Mouse (Mus musculus) embryo, embryonic 10 days (tissue): ENCODE results near the gene Lats2.
A peak's percentile ranks its signal among the peaks of the same experiment; 100 is the strongest.

Source experiments
- DNase-seq: peaks from one replicate; pipeline ENCODE4 v3.0.0-alpha.2; 2015; ENCODE audit warnings: low spot score

Lats2 gene

DNA sequence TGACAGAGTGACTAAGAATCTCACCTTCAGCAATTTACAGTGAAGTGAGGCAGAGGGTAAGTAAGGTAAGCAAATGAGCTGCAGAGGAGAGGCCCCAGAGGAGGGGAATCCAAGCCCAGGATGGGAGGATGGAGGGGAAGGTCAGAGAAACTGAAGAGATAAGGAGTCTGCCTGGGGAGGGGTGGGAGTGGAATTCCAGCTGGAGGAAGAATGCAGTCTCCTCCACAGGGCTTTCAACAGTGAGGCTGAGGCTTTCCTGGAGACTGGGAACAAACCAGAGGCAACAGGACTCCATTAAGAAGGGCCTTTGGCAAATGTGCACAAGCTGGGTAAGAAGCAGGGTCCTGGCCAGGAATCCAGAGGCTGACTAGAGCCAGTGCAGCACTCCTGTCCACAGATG, 21.1 kb downstream of the Lats2 start:
- DNase-seq = no peak

DNA sequence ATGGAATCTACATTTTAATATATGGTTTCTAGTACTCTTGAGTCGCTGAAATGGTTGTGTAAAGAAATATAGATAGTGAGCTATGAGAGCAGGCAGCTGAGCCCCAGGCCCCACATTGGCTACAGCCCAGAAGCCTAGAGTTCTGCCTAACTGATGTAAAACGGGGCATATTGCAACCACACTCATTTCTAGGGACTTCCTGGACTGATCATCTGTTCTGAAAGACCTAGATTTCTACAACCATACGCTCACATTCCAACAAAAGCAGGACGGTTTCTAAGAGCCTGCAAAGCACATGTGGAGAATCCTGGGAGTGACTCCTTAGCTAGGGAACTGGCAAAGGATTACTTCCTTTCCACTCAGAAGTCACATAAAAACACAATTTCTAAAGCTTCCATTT, 22.0 kb downstream of the Lats2 start:
- DNase-seq = no peak

DNA sequence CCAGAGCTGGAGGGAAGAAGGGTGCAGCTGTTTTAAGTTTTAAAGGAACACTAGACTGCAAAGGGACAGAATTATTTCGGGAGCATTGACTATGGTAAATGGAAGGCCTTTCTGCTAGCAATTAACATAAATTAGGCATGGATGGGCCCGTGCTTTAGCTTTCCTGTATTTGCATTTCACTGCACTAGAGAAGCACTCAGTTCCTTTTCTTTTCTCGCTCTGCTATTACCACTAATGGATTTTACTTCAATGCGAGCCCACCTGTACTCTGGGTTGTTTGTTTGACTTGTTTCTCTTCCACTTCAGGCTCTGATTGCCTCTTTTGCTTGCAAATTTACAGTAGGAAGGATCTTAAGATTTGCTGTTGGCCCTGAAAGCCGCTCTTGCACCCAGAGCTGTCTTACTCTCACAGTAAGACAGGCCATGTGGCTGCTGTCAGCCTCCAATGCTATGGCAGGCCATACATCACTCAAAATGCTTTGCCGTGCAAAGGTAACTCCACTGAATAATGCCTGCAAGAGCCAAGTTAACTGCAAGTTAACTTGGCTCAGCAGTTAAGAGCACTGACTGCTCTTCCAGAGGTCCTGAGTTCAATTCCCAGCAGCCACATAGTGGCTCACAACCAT, 25.4 kb downstream of the Lats2 start:
- DNase-seq = no peak

DNA sequence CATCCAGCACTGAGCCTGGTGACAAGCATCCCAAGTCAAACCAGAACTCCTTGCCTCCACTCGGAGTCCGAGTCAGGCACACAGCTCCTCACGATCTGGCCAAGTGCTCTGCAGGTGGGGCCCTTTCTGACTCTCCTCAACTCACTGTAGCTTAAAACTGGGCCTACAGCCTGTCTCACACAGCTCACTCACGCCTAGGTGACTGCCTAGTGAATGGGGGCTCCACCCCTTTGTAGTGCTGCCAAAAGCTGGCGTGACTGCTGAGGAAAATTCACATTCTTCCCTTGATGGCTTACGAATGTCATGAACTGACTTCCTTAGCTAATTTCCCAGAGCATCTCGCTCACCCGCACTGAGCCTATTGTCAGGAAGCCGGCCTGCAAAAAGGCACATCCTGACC, 27.7 kb downstream of the Lats2 start:
- DNase-seq = no peak

DNA sequence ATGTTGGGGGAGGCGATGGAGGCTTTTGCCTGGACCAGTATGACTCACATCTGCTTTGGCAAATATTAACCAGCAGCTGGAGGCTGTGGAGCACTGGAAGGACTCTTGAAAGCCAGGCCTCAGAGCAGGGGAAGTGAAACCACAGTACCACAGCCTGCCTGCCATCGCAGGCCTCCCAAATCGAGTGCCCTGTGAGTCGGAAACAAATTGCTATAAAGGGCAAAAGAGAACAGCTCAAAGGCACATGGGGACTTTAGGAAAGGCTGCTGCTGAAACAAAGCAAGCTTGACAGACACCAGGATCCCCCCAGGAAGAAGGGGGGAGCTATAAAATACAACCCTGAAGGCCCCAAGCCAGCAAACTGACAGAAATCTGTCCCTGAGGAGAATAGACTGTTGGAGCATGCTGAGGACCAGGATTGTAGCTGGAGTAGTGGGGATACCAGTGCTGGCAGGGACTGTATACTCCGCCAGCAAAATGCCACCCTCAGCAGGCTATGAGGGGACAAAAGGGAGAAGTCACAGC, 28.2 kb downstream of the Lats2 start:
- no peak for DNase-seq

DNA sequence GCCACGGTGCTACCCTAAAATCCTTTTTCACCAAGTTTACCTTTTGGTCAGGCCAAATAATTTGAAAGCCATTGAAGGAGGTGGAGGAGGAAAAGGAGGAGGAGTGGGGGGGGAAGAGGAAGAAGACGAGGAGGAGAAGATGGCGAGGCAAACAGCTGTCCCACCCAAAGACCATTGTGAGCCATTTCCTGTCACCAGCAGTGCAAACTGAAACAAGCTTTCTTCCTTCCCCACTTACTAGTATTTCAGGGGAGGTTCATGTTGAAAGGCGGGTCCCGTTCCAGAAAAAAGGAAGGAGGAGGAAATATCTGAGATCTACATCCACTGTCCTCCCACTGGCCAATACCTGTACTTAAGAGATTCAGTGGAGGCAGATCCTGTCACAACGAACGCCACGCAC, 28.8 kb downstream of the Lats2 start:
- no peak for DNase-seq

DNA sequence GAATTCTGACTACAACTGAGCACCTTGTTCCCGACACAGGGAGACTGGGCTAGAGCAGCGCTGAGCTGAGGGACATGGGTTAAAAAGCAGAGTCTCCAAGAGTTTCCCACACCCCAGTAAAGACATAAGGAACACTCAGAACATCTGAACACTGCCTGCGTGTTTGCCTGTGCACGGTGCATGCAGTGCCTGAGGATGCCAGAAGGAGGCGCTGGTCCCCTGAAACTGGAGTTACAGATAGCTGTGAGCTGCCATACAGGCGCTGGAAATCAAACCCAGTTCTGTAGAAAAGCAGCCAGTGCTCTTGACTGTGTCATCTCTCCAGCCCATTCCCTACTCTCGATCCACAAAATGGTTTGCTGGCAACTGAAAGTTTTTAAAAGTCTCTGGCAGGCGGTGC, 32.0 kb downstream of the Lats2 start:
- DNase-seq = peak; percentile 34

GRCm38 (mm10) chr14:57724473-57724872, 33.7 kb downstream of the Lats2 start:
- no peak for DNase-seq

- DNase-seq = no peak
These were observed 39.9 kb downstream of the Lats2 start for GRCm38 (mm10) chr14:57718245-57718644.

GRCm38 (mm10) chr14:57716601-57717245, 41.5 kb downstream of the Lats2 start:
- peak; percentile 11 for DNase-seq

DNA sequence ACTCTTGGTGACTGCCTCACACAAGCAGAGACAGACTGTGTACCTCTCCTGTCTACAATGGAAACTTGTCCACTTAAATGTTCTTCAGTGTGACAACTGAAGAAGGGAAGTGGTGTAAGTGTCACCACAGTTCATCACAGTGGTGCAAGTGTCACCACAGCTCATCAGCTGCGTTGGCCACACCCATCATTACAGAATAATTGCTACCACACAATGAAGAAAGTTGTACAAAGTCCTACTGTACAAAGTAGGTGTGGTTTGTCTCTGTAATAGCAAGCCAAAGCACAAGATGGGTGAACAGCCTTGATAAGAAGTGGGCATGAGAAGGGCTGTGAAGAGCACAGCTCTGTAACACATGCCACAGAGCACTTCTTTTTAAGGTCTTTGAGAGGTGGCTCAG, 45.3 kb downstream of the Lats2 start:
- no peak for DNase-seq

GRCm38 (mm10) chr14:57711059-57711458, 47.1 kb downstream of the Lats2 start:
- no peak for DNase-seq

- DNase-seq = peak; percentile 37
These were observed 49.0 kb downstream of the Lats2 start for GRCm38 (mm10) chr14:57709171-57709570.

- no peak for DNase-seq
These were observed 49.6 kb downstream of the Lats2 start for GRCm38 (mm10) chr14:57708580-57708979.

DNA sequence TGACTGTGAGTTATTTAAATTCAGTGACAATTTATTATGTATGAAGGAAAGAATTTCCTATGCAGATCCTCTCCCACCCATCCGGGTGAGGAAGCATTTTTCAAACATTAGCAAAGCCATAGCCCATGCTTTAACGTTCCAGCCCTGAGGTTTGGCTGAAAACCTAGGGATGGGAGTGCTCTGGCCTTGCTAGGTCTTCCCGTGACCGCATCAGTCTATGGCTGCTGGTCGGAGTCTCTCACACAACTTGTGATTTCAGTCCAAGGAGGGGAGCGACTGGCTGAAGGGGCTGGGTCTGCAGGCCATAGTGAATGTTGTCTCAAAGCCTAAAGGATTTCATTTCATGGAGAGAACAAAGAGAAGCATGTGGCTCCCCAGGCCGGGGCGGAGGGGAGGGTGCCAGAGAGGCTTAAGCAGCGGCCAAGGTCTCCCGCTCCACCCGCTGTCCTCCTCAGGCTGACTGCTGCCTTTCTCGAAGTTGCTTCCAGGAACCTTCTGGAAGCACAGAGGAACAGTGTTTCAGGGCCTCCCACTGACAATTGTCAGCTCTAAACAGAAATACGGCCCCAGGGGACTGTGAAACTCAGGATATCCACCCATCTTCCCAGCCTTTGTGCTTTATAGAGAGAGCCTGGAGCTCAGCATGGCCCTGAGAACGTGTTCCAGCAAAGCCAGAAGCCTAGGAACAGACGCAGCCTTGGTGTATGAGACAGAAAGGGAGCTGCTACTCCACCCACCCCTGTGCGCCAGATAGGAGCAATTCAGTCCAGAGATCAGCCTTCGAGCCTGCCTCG, 50.9 kb downstream of the Lats2 start:
- DNase-seq = peak; percentile 32

GRCm38 (mm10) chr14:57706760-57707099, 51.5 kb downstream of the Lats2 start:
- DNase-seq = no peak

GRCm38 (mm10) chr14:57705759-57706158, 52.4 kb downstream of the Lats2 start:
- no peak for DNase-seq

- no peak for DNase-seq
These were observed 53.1 kb downstream of the Lats2 start for GRCm38 (mm10) chr14:57705075-57705474.

DNA sequence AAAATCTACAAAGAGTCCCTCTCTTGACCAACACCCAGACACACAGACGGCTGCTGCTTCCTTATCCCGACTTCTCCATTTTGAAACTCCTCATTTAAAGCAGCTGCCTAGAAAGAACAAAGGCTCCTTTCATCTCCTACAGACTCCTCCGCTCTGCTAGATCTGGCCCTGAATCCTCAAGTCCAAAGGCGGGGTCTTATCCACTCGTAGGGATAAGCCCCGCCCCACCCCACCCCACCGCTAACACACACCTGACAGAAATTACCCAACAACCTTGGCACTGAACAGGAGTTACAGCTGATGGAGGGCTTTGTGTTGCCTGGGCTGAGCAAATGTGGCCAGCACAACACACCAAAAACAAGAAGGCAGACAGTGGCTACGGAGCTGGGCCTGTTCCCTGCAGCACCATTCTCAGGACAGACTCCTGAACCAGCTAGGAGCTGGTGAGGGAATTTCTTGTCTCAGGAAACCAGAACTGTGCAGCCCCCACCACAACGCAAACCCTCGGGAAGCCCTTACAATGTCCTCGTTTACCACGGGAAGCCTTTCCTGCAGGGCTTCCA, 56.2 kb downstream of the Lats2 start:
- peak; percentile 15 for DNase-seq

DNA sequence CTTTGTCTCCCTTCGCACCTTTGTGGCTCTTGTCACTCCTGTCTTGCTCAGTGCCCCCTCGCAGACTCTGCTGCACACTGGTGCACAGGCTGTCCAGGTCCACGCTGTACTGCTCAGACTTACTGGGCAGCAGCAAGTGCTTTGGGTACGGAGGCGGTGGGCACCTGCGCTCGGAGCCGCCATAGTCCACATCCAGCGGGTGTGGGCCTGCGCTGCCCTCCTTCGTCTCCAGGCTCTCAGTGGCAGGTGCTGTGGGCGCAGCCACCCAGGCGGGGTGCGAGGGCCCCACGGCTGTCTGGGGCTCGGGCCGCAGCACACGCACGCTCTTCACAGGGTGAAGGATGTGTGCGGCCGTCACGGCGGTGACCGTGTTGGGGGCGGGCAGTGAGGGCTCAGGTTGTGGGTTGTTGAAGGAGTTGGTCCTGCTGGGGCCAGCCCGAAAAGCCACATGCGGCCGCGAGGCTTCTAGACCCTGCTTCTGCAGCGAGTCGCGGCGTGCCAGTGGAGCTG, 58.7 kb downstream of the Lats2 start:
- no peak for DNase-seq

GRCm38 (mm10) chr14:57699016-57699415, 59.2 kb downstream of the Lats2 start:
- no peak for DNase-seq

DNA sequence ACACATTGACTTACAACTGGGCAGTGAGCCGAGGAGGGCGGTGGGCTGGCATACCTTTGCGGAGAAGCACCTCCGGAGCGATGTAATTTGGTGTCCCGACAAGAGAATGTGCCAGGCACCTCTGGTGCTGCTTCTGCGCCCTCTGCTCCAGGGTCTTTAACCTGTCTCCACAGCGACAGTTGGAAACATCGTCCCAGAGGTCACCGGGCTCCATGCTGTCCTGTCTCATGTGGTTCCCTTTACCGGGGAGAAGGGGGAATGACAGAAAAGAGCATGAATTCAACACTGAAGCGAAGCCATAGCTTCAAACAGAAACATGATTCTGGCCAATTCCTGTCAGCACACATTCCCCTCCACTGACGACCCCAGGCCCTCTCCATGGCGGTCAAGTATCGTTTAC, 62.1 kb downstream of the Lats2 start:
- DNase-seq = no peak

DNA sequence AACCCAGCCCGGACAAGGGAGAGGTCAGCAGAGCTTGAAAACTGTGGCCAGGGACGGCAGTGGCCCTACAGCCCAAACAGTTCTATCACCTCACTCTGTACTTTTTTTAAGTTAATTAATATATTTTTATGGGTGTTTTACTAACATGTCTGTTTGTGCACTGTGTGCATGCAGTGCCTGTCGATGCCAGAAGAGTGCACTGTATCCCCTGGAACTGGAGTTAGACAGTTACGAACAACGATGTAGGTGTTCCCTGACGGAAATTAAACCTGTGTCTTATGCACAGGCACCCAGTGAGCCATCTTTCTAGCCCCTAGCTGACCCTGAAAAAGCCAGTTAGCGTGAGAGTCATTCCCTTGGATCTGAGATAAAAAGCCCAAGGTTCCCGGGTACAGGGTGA, 62.6 kb downstream of the Lats2 start:
- peak; percentile 30 for DNase-seq
